Mouse (Mus musculus) erythroblast, embryonic 14.5 days (primary cell): ENCODE results near the gene Metrnl. TPM values are rescaled to one million over a fixed set of nuclear protein-coding genes. Genes with fewer than 3 reads are reported as not detected.

ENCODE experiments used
- H3K27me3 ChIP-seq: 2 replicates; pipeline ENCODE4 v1.6.1; 2012; ENCODE audit warnings: inconsistent platforms; ENCODE audit not compliant: control insufficient read depth
- H3K36me3 ChIP-seq: 2 replicates; pipeline ENCODE4 v1.6.1; 2012; ENCODE audit warnings: mild to moderate bottlenecking, inconsistent platforms; ENCODE audit not compliant: control insufficient read depth
- H3K4me1 ChIP-seq: 2 replicates; pipeline ENCODE4 v1.6.1; 2012; ENCODE audit warnings: inconsistent platforms; ENCODE audit not compliant: control insufficient read depth
- H3K4me3 ChIP-seq: replicated peaks from 2 replicates; pipeline ENCODE3; 2012; ENCODE audit warnings: moderate library complexity, mild to moderate bottlenecking, inconsistent platforms
- H3K9me3 ChIP-seq: 2 replicates; pipeline ENCODE4 v1.6.1; 2012; ENCODE audit warnings: low read length, inconsistent platforms, mixed read lengths; ENCODE audit not compliant: control insufficient read depth
- GATA1 ChIP-seq: IDR thresholded peaks from 2 replicates; pipeline ENCODE4 v1.6.1; 2012; ENCODE audit warnings: low read length, inconsistent platforms, mixed read lengths
- TAL1 ChIP-seq: IDR thresholded peaks from 3 replicates; pipeline ENCODE4 v1.6.1; 2012; ENCODE audit warnings: low read length, inconsistent platforms, mixed read lengths
- polyA plus RNA-seq: library from polyadenylated mRNA; stranded (reverse); fragments of >175 nt; gene quantifications from 2 replicates; pipeline ENCODE4 v1.2.3, GENCODE M21; 2012

Metrnl gene
- polyA plus RNA-seq, 1 experiment, result 0.05 TPM

DNA sequence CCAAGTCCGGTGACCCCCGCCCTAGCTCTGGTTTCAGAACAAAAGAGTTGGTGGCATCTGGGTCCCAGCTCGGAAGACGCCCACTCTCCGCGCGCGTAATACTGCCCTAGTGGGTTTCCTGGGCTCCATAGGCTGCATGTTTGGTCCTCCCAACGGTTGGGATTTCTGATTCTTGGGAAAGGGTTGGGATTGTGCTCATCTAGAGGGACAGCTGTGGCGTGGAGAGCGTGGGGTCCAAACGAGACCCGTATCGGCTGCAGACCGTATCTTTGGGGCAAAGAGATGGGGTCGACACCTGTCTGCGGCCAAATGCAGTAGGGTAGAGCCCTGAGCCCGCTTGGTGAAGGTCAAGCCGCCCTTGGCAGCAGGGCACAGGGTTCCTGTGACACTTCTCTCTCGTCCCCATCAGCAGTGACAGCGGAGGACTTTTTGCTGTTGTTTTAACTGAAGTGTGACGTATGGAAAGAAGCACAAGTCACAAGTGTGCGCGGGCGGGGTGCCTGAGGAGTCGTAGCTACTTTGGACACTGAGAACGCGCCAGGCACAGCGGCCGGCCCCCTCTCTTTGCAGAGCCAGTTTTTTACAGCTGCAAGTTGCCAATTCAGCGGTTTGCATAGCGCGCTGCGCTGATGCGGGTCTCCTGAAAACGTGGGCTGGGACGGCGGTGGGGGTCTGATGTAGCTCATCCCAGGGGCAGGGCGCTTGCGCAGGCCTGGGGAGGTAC, 1.7 kb downstream of the Metrnl start:
- Histone ChIP-seq H3K36me3 (no peaks in the 10 kb centered on the region), H3K4me1 (peaks cover 14% of the 10 kb centered on the region), H3K4me3 (peak overlapping the region; percentile 52), H3K9me3 (no peaks in the 10 kb centered on the region; the same call in 1 of the 2 replicates), H3K27me3 (peaks cover 58% of the 10 kb centered on the region)
- TF ChIP-seq TAL1 (no peak), GATA1 (no peak)

DNA sequence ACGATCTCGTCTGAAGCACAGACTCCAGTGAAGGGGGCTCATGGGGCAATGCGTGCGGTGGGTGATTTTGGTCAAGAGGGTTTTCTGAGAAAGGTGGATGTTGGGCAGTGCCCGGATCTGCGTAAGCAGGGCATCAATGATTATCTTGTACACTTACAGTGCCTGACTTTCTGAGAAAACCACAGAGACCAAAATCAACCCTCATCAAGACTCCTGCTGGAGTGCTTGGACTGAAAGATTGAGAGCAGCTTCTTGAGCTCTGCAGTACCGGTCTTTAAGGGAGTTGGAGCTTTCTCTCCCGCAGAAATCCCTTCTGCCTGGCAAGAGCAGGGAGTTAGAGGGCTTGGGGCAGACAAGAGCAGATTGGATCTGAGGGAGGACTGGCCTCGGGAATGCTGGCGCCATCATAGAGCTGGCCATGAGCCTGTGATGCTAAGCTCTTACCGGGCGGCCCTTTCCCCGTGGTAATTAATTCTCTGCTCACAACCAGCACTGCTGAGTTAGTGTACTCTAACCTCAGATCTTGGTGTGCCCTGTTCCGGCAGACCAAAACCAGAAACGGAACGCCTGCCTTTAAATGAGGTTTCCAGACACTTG, 2.4 kb downstream of the Metrnl start:
- Histone ChIP-seq H3K4me1 (peaks cover 14% of the 10 kb centered on the region), H3K4me3 (peak overlapping the region; percentile 52), H3K9me3 (no peaks in the 10 kb centered on the region; the same call in 1 of the 2 replicates), H3K36me3 (no peaks in the 10 kb centered on the region), H3K27me3 (peaks cover 58% of the 10 kb centered on the region)
- TF ChIP-seq TAL1, result no peak
- no peak for TF ChIP-seq GATA1

DNA sequence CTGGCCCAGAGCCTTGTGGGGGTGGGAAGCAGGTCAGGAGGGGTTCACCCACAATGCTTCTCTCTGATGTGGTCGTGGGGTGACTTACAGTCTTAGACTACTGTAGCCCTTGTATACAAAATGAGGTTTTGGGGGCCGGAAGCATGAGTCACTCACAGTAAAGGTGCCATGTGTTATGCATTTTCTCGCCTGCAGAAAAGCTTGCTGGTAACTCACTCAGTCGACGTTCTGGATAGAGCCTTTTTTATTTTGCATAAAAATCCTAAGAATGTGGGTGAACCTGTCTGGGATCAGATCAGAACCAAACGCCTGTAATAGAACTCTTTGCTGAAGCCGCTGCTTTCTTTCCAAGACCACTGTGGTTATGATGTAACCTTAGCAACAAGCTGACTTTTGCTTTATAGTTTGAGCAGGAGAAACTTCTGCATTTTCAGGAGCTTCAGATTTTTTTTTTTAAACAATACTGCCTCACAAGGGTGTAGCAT, 5.2 kb downstream of the Metrnl start:
- H3K4me1 ChIP-seq, result peaks cover 14% of the 10 kb centered on the region
- H3K4me3 ChIP-seq, result no peak overlapping the region
- no peaks in the 10 kb centered on the region; the same call in 1 of the 2 replicates for H3K9me3 ChIP-seq

DNA sequence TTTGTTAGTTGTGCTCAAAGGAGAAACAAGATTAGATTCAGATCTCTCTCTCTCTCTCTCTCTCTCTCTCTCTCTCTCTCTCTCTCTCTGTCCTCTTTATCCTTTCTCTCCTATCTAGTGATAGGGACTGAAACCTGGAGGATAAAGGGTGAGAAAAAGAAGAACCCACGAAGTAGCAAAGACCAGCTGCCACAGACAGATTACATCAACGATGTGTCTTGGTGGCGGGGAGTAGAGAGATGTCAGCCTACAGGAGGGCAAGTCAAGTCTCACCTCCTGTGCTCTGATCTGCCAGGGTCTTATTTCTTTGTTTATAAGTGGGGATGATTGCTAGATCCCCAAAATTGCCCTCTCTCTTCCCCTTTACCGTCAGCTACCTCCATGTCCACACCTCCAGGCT, 7.9 kb downstream of the Metrnl start:
- Histone ChIP-seq H3K27me3 (peaks cover 20% of the 10 kb centered on the region), H3K36me3 (no peaks in the 10 kb centered on the region), H3K9me3 (no peaks in the 10 kb centered on the region), H3K4me1 (peaks cover 7% of the 10 kb centered on the region), H3K4me3 (no peak overlapping the region)
- TF ChIP-seq GATA1 (no peak), TAL1 (no peak)

More for the DNA sequence above, 5.2 kb downstream of the Metrnl start:
- Histone ChIP-seq H3K36me3 (no peaks in the 10 kb centered on the region), H3K27me3 (peaks cover 47% of the 10 kb centered on the region)
- TF ChIP-seq TAL1 (no peak), GATA1 (no peak)

DNA sequence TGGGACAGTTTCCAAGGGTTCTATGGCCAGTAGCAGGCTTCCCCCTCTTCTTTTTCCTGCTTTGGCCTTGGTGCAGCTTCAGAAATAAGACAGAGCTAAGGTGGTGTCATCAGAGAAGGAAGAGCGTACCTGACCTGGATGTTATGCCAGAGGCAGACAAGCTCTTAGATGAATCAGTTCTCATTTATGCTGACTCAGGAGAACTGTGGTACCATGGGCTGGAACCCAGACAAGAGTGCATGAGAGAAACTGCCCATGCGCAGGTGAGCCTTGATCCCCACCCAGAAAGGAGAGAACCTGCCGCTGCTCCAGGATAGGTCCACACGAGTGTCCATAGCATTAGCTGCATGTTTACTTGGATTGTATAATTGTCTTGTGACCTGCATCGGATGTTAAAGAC, 8.9 kb downstream of the Metrnl start:
- H3K4me3 ChIP-seq, result no peak overlapping the region
- H3K27me3 ChIP-seq, result peaks cover 10% of the 10 kb centered on the region
- no peaks in the 10 kb centered on the region for H3K36me3 ChIP-seq
- peaks cover 7% of the 10 kb centered on the region for H3K4me1 ChIP-seq
- no peaks in the 10 kb centered on the region for H3K9me3 ChIP-seq
- TF ChIP-seq TAL1 (no peak), GATA1 (no peak)

DNA sequence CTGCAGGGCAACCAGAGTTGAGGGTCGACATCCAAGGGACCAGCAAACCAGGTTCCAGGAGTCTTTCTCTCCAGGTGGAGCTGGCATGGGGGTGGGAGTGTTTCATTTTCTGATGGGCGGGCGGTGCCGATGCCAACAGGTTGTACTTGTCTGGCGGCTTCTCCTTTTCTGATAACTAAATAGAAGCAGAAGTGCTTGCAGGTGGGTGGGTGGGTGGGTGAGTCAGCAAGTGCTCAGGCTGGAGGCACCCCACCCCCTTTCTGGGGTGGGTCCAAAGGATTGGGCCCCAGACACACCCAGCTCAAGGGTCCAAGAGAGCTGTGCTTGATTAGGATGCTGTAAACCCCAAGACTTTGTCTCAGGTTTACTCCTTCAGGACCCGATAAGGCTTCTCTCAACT, 11.6 kb downstream of the Metrnl start:
- Histone ChIP-seq H3K27me3 (no peaks in the 10 kb centered on the region; the same call in 1 of the 2 replicates), H3K36me3 (no peaks in the 10 kb centered on the region), H3K9me3 (no peaks in the 10 kb centered on the region), H3K4me3 (no peak overlapping the region), H3K4me1 (peaks cover 7% of the 10 kb centered on the region)
- TF ChIP-seq TAL1, result no peak
- TF ChIP-seq GATA1, result no peak

DNA sequence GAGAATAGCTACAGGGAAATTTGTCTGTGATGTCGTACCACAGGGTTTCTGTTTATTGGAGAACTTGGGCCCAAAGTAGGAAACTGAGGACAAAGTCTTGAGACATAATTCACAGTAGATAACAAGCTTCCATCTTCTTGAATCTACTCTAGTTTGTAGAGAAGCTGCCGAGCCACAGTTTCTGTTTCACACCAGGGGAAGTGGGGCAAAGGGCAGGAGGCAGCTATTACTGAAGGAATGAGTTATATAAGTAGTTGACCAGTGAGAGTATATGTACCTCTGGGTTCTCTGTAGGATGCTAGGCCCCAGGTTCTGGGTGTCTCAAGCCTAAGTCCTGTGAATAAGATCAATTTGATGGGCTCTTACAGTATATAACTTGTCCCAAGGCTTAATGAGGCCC, 12.2 kb downstream of the Metrnl start:
- no peak for TF ChIP-seq TAL1
- TF ChIP-seq GATA1, result no peak
- Histone ChIP-seq H3K4me3 (no peak overlapping the region), H3K4me1 (peaks cover 7% of the 10 kb centered on the region), H3K36me3 (no peaks in the 10 kb centered on the region), H3K9me3 (no peaks in the 10 kb centered on the region), H3K27me3 (no peaks in the 10 kb centered on the region; the same call in 1 of the 2 replicates)

DNA sequence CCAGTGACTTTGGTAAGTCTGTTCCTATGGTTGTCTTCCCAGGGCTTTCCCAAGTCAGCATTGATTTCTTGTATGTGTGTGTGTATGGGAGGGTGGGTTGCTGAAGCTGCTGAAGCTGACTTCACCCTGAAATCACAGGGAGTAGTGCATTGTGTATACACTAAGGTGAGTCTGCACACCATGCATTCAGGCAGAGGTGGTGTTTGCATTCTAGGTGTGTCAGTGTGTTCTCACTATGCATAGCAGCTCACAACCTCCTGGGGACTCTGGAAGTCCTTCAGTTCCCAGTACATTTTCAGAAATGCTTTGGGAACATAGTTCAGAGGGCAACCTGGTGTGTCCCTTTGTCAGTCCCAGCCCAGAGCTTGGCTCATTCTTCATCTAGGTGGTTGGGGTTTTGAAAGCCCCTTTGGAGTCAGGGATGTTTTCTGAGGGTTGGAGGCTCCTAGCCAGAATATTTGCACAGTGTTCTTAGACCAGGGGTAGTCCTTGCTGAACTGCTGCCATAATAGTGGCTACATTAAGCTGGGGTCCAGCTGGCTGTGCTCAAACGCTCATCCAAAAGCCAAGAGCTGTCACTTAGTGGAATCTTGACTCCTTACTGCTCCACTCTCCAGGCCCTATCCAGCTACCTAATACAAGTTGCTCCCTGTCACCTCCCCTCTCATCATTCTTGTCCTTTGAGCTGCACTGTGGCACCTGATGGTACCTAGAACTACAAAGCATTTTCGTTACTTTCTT, 13.6 kb downstream of the Metrnl start:
- no peaks in the 10 kb centered on the region for H3K27me3 ChIP-seq
- H3K36me3 ChIP-seq, result no peaks in the 10 kb centered on the region
- no peak for TF ChIP-seq TAL1
- no peak for TF ChIP-seq GATA1

DNA sequence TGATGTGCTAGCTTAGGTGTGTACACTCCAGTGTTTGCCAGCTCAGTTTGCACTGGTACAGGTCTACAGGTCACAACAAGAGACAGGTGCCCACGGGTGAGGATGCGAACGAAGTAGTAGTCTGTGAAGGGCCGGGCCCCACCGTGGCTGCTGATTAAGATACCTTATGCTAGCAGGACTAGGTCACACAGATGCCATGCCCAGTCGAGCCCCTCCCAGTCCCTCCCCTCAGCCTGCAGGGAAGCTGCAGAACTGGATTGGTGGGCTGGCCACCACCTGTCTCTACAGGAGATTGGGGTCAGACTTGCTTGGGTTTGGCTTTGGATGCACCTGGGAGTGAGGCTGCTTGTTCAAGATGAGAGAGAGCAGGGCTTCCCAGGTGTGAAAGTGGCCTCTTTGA, 16.4 kb downstream of the Metrnl start:
- TF ChIP-seq GATA1 (no peak), TAL1 (no peak)
- H3K9me3 ChIP-seq, result no peaks in the 10 kb centered on the region
- no peaks in the 10 kb centered on the region for H3K27me3 ChIP-seq
- H3K4me3 ChIP-seq, result no peak overlapping the region
- no peaks in the 10 kb centered on the region for H3K36me3 ChIP-seq
- H3K4me1 ChIP-seq, result peaks cover 5% of the 10 kb centered on the region

More for the DNA sequence above, 13.6 kb downstream of the Metrnl start:
- Histone ChIP-seq H3K9me3 (no peaks in the 10 kb centered on the region), H3K4me1 (peaks cover 7% of the 10 kb centered on the region), H3K4me3 (no peak overlapping the region)
